Mouse (Mus musculus): Measurements from ENCODE around the gene Col5a1. TPM values are rescaled to one million over a fixed set of nuclear protein-coding genes. Genes with fewer than 3 reads are reported as not detected.
A peak's percentile ranks its signal among the peaks of the same experiment; 100 is the strongest.

Col5a1 gene
- total and polyA plus RNA-seq, 3 experiments: 31.1 to 75.5 TPM; not detected in 1

GRCm38 (mm10) chr2:28012367-28012766 is 126.1 kb downstream of the Col5a1 start:
- H3K27ac ChIP-seq (ENCODE audit: control insufficient read depth, low read depth, low read length): no peak overlapping the region
- no peak overlapping the region for H3K4me3 ChIP-seq (ENCODE audit: control insufficient read depth in 1 of 2, insufficient read depth in 1 of 2, low read depth in 2 of 2, low read length in 2 of 2)
- peaks cover 12 to 21% of the 10 kb centered on the region in 2 experiments for H3K4me1 ChIP-seq (ENCODE audit: control insufficient read depth in 1 of 2, insufficient read depth in 2 of 2, low read length in 2 of 2)
- H3K36me3 ChIP-seq (ENCODE audit: control insufficient read depth in 1 of 2, insufficient read depth in 2 of 2, low read length in 2 of 2): peaks cover 0 to 11% of the 10 kb centered on the region in 2 experiments; a peak in 2 of 4 replicates
- H3K27me3 ChIP-seq (ENCODE audit: control insufficient read depth in 1 of 2, insufficient read depth in 2 of 2, low read length in 2 of 2): no peaks in the 10 kb centered on the region
- no peak for DNase-seq (ENCODE audit: low read depth, low spot score)
- no peaks in the 10 kb centered on the region for H3K9me3 ChIP-seq (replicated peaks; ENCODE audit: insufficient read depth, low read length)
- H3K79me2 ChIP-seq (ENCODE audit: control insufficient read depth, insufficient read depth, low read length, poor library complexity): no peaks in the 10 kb centered on the region
- no peak for TF ChIP-seq MYB (IDR thresholded peaks at IDR 0.05; ENCODE audit: low read depth, low read length)
- TF ChIP-seq TBP (IDR thresholded peaks at IDR 0.05; ENCODE audit: low read depth, low read length): no peak
- TF ChIP-seq ZC3H11A (IDR thresholded peaks at IDR 0.05; ENCODE audit: low read depth, low read length): no peak
- TF ChIP-seq MXI1 (IDR thresholded peaks at IDR 0.05; ENCODE audit: low read depth, low read length): no peak
- no peak for TF ChIP-seq NELFE (IDR thresholded peaks at IDR 0.05; ENCODE audit: low read depth, low read length)
- no peak for TF ChIP-seq TCF12 (IDR thresholded peaks at IDR 0.05; ENCODE audit: low read depth, low read length)
- TF ChIP-seq JUND (IDR thresholded peaks at IDR 0.05; ENCODE audit: low read depth, low read length): no peak
- TF ChIP-seq USF1 (IDR thresholded peaks at IDR 0.05; ENCODE audit: low read depth, low read length): no peak
- no peak for TF ChIP-seq TAL1 (IDR thresholded peaks at IDR 0.05; ENCODE audit: low read length)
- no peak for TF ChIP-seq POLR2A (IDR thresholded peaks at IDR 0.05; ENCODE audit: control insufficient read depth in 1 of 2, insufficient read depth in 1 of 2, low read depth in 1 of 2, low read length in 2 of 2, poor library complexity in 1 of 2)
- no peak for TF ChIP-seq BHLHE40 (IDR thresholded peaks at IDR 0.05; ENCODE audit: borderline replicate concordance, low read depth, low read length)
- no peak for TF ChIP-seq ELF1 (IDR thresholded peaks at IDR 0.05; ENCODE audit: low read depth, low read length)
- TF ChIP-seq ZKSCAN1 (IDR thresholded peaks at IDR 0.05; ENCODE audit: low read depth, low read length): no peak
- TF ChIP-seq ETS1 (IDR thresholded peaks at IDR 0.05; ENCODE audit: low read depth, low read length): no peak
- TF ChIP-seq CTCF (IDR thresholded peaks at IDR 0.05 in 2 of 3, conservative IDR thresholded peaks at IDR 0.05 in 1 of 3; ENCODE audit: control insufficient read depth in 1 of 3, insufficient read depth in 1 of 3, low read depth in 2 of 3, low read length in 3 of 3, poor library complexity in 1 of 3, severe bottlenecking in 1 of 3): no peak
- TF ChIP-seq HCFC1 (IDR thresholded peaks at IDR 0.05; ENCODE audit: low read depth, low read length): no peak
- no peak overlapping the region for H3K9ac ChIP-seq (ENCODE audit: control insufficient read depth, low read depth, low read length, poor library complexity, severe bottlenecking)

- no peak for DNase-seq (ENCODE audit: low read depth, low spot score)
- no peak overlapping the region for H3K4me3 ChIP-seq (ENCODE audit: control insufficient read depth in 1 of 2, insufficient read depth in 1 of 2, low read depth in 2 of 2, low read length in 2 of 2)
- H3K27ac ChIP-seq (ENCODE audit: control insufficient read depth, low read depth, low read length): no peak overlapping the region
- no peaks in the 10 kb centered on the region for H3K9me3 ChIP-seq (replicated peaks; ENCODE audit: insufficient read depth, low read length)
- H3K27me3 ChIP-seq (ENCODE audit: control insufficient read depth in 1 of 2, insufficient read depth in 2 of 2, low read length in 2 of 2): no peaks in the 10 kb centered on the region
- H3K4me1 ChIP-seq (ENCODE audit: control insufficient read depth in 1 of 2, insufficient read depth in 2 of 2, low read length in 2 of 2): peaks cover 5 to 18% of the 10 kb centered on the region in 2 experiments; a peak in 3 of 4 replicates
- no peaks in the 10 kb centered on the region for H3K79me2 ChIP-seq (ENCODE audit: control insufficient read depth, insufficient read depth, low read length, poor library complexity)
- peaks cover 0 to 11% of the 10 kb centered on the region in 2 experiments; a peak in 2 of 4 replicates for H3K36me3 ChIP-seq (ENCODE audit: control insufficient read depth in 1 of 2, insufficient read depth in 2 of 2, low read length in 2 of 2)
- H3K9ac ChIP-seq (ENCODE audit: control insufficient read depth, low read depth, low read length, poor library complexity, severe bottlenecking): no peak overlapping the region
- TF ChIP-seq ZNF384 (IDR thresholded peaks at IDR 0.05; ENCODE audit: low read depth, low read length) (no peak), CHD2 (IDR thresholded peaks at IDR 0.05; ENCODE audit: low read length) (no peak), KAT2A (conservative IDR thresholded peaks at IDR 0.05; ENCODE audit: low read depth, low read length) (no peak), GABPA (IDR thresholded peaks at IDR 0.05; ENCODE audit: low read depth, low read length) (no peak), SMC3 (IDR thresholded peaks at IDR 0.05; ENCODE audit: low read depth, low read length) (no peak), USF2 (IDR thresholded peaks at IDR 0.05; ENCODE audit: borderline replicate concordance in 1 of 2, insufficient read depth in 1 of 2, low read depth in 1 of 2, low read length in 2 of 2) (no peak), MEF2A (IDR thresholded peaks at IDR 0.05; ENCODE audit: extremely low read depth, insufficient replicate concordance, low read depth, low read length, poor library complexity, severe bottlenecking) (no peak), ELF1 (IDR thresholded peaks at IDR 0.05; ENCODE audit: low read depth, low read length) (no peak), NELFE (IDR thresholded peaks at IDR 0.05; ENCODE audit: low read depth, low read length) (no peak), GATA1 (IDR thresholded peaks at IDR 0.05; ENCODE audit: low read depth, low read length) (peak; percentile 66), E2F4 (IDR thresholded peaks at IDR 0.05; ENCODE audit: borderline replicate concordance, low read depth, low read length) (no peak), MYC (IDR thresholded peaks at IDR 0.05; ENCODE audit: low read depth, low read length) (peak; percentile 69; the same call in 1 of the 2 replicates), TCF12 (IDR thresholded peaks at IDR 0.05; ENCODE audit: low read depth, low read length) (peak; percentile 70), RCOR1 (IDR thresholded peaks at IDR 0.05; ENCODE audit: low read depth, low read length) (peak; percentile 38; the same call in 1 of the 2 replicates), MAX (IDR thresholded peaks at IDR 0.05; ENCODE audit: low read length) (peak; percentile 75), UBTF (IDR thresholded peaks at IDR 0.05; ENCODE audit: borderline replicate concordance, insufficient read depth, low read depth, low read length) (no peak), ZKSCAN1 (IDR thresholded peaks at IDR 0.05; ENCODE audit: low read depth, low read length) (no peak), ZMIZ1 (IDR thresholded peaks at IDR 0.05; ENCODE audit: low read depth, low read length) (no peak), MXI1 (IDR thresholded peaks at IDR 0.05; ENCODE audit: low read depth, low read length) (peak; percentile 63; the same call in 1 of the 2 replicates), EP300 (IDR thresholded peaks at IDR 0.05; ENCODE audit: low read depth in 1 of 2, low read length in 2 of 2) (peak; percentile 57 to 70), POLR2A (IDR thresholded peaks at IDR 0.05; ENCODE audit: control insufficient read depth in 1 of 2, insufficient read depth in 1 of 2, low read depth in 1 of 2, low read length in 2 of 2, poor library complexity in 1 of 2) (no peak)
These were observed 128.6 kb downstream of the Col5a1 start for GRCm38 (mm10) chr2:28014778-28015177.
